Mouse (Mus musculus) right cerebral cortex, postnatal 14 days (tissue): Measurements from ENCODE around the gene Lsm7.

Experiments
- DNase-seq: peaks from one replicate; pipeline ENCODE4 v3.0.0; 2022

Gene Lsm7

DNA sequence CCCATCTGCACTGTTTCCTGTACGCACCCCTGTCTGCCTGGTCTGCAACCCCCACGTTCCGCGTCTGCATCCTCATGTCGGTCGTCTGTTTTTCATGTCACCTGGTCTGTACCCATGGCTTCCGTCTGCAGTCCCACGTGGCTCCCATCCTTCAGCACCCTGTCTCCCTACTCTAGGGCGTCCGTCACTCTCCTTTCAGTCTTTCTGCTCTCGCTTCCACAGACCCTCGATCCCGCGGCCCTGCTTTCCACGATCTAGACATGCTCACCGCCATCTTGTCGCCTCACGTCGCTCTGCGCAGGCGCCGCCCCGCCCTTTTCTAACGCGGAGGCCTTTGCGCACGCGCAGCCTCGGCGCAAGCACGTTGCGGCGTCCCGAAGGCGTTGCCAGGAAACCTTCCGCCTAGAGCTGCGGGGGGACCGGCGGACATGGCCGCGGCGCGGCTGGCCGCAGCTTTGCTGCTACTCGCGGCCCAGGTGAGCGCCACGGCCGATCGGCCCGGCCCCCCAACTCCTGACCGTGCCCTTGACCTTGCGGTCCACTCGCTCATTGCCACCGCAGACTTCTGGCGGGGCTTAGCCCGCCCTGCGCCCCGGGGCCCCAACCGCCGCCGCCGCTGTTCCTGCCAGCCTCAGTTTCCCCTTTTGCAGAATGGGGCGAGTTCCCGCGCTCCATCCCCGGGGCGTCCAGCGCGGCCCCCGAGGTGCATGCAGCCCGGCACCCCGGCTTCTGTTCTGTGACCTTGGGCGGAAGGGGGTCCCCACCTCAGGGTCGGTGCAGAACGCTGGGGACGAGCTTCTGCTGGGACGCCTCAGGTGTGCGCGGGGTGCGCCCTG is at the start of gene Lsm7, which contains the start of gene Sppl2b:
Gene Lsm7, minus strand, starts transcription at position 297 of the 836 bp plus-strand sequence.
Gene Sppl2b, plus strand, starts transcription at position 363 of the 836 bp plus-strand sequence.
- peak; percentile 96 for DNase-seq

DNA sequence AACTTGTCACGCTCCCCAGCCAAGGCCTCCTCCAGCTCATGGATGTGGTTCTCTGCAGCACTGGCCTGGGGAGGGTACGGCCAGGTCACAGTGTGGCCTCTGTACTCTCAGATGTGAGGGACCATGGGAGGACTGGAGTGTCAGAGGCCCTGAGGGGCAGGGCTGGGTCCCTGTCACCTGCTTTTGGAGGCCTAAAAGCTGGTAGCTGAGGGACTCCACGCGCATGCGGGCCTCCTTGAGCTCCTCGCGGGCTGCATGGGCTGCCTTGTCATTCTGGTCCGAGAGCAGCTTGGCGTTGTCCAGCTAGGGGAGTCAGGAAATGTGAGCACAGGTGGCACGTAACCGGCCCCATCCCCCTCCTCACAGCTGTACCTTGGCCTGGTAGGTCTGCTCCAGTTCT is 49.7 kb upstream of the Lsm7 start:
- no peak for DNase-seq

DNA sequence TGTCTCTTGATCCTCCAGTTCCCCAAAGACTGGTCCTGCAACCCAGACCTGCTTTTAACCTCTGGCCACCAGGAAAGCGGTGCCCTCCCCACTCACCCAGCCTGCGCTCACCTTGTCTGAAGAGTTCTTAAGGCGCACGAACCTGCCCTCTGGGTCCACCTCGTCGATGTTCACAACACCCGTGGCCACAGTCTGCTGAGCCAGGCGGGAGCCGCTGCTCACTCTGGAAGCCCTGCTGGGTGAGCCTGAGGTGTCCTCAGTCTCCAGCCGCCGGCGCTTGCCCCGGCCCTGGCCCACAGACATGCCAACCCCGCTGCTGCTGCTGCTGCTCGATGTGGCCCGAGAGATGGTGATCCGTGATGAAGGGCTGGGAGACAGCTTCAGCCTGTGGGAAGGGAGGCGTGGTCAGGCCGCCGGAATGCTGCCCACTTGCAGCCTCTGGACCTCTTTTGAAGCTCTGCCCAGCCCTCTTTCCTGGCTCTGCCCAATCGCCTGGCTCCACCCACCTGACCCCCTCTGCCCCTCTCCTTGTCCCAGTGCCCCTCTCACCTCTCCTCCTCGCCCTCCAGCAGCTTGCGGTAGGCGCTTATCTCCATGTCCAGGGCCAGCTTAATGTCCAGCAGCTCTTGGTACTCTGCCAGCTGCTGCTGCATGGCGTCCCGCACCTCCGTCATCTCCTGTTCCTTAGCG is 49.1 kb upstream of the Lsm7 start:
- no peak for DNase-seq

DNA sequence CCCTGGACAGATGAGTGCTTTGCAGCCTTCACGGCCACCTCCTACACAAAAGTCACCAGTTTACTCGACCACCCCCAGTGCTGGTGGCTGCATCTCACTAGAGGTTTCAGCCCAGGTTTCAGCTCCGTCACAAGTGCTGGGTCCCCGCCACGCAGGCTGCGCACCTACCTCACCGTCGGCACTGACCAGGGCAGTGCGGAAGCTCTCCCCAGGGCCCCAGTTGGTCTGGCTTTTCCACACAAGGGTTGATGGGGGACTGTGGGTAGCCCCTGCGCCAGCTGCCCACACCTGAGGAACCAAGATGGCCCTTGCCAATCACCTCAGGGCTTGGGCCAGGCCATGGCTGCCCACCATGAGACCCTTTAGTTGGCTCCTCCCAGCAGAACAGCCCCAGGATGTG is 48.3 kb upstream of the Lsm7 start:
- no peak for DNase-seq

DNA sequence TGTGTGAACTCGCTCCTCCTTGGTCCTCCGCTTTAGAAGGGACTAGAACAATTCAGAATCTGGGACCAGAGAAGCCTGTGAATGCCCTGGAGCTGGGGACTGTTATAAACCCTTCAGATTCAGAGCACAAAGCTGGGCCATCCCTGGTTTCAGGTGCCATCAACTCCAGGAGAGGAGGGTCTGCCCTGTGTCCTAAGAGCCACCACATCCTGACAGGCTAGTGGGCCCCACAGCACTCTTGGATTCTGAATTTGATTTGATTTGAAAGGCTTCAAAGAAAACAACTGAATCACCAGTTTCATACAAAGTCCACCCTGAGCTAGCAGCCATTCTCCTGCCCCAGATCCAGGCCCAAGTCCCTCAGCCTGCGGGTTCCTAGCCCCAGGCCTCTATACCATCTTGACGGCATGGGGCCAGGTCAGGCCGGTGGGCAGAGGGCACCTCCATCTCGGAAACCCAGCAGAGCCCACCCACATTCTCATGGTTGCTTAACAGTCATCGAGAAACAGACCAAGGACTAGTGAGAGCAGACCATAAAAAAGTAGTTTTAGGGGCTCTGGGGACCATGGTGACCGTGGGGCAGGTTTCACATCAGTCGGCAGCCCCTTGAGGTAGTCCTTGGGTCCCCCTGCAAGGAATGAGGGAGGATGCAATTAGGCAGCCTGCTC is 47.4 kb upstream of the Lsm7 start:
- DNase-seq = no peak

DNA sequence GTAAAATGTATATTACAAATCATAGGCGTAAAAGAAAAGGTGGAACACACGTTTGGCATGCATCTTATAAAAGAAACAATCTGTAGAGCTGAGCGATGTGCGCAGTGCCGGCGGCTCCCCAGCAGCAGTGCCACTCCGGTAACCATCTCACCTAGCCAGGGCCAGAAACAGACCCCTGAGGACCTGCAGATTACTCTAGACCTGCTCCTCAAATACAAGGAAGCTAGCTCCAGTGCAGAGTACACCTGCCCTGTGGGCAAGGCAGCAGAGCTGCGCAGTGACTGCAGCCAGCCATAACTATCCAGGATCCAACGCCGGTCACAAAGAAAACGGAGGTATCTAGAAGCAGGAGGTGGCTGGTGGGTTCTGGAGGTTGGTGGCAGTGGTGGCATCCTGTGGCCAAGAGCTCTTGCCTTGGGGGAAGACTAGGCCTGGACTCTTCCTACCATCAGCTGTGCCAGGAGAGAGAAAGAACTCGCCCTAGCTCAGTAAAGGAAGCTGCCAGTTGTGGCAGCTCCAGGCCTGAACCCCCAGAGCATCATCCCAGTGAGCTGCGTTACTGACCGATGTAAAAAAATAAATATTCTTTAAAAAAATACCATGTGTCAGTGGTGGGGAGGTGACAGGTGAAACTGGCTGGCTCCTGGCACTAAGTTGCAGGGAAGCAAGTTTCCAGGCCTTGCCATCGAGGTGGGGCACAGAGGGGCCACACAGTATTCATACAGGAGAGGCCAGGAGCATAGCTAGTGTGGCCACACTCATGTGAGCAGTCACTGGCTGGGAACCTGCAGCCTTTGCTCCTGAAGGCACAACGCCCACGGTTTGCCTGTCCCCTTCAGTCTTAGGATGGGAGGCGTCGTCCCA is 46.6 kb upstream of the Lsm7 start:
- DNase-seq = no peak

DNA sequence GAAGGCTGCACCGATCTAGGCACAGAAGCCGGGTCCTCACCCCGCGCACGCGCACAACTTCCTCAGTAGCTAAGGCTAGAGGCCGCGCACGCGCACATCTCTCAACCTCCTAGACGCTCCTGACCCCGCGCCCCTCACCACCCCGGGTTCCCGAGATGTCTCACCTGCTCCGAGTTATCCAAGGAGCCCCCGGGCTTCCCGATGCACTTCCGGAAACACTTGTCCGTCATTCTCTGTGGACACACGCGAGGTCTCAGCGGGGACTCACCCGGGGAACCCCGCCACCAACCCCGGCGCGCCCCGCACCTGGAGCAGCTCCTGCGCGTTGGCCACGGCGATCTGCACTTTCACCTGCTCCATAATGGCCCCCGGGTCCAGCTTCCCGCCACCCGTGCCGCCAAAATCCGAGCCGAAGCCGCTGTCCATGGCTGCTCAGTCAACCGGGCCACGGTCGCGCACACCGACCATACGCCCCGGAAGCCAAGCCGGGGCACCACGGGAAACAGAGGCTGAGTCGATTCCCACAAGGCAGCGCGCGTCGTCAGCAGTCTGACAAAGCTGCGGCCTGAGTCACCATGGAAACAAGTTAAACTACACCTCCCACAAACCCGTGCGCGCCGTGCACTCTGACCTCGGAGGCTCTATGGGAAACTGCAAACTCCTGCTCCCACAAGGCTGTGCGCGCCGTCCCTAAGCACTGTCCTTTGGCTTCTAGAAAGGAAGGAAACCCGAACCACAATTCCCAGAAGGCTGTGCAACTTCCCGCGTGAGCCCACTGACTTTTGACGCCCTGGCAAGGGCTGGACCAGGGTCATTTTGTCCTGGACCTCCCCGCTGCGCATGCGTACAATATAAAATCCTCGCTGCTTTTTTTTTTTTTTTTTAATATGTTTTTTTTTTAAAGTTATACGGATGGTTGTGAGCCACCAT is 45.6 kb upstream of the Lsm7 start, which contains the start of gene Timm13:
Gene Timm13, minus strand, starts transcription at position 652 of the 930 bp plus-strand sequence.
- peak; percentile 98 for DNase-seq

DNA sequence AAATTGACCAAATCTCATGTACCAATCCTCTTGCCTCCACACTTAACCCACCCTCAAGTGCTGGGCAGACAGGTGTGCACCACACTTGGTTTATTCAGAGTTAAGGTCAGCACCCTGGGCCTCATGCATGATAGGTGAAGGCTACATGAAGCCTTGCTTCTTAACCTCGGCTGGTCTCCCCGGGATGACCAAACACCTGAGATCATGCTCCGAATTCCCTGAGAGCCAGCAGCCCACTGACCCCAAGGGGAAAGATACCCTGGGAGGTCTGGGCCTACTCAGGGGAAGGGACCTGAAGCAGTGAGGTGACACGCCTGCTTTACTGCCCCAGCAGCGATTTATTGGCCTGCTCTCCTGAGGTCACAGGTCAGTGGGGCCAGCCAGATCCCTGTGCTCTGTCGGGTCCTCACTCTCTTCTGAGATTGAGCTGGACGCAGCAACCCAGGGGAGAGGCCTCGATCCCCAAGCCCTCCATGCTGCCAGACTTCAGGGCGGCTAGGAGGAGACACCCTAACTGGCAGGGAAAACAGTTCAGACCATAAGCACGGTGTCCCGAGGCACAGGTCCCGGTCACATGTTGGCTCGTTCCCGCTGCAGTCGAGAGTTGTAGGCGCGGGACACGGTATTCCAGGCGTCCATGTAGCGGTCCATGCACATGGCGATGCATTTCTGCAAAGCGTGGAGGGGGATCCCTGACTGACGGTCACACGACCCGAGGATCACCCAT is 44.7 kb upstream of the Lsm7 start:
- DNase-seq = no peak

DNA sequence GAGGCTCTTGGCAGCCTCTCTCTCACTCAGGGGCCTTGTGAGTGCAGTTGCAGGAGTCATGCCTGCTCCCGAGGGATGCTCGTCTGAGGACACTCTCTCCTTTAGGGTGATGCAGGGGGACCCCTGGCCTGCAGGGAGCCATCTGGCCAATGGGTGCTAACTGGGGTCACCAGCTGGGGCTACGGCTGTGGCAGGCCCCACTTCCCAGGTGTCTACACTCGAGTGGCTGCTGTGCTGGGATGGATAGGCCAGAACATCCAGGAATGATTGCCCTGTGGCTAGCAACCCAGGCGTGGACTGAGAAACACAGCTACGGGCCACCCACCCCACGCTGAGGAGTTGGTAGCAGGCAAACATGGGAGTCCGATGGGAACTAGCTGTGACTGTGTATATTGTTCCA is 44.1 kb upstream of the Lsm7 start:
- no peak for DNase-seq

DNA sequence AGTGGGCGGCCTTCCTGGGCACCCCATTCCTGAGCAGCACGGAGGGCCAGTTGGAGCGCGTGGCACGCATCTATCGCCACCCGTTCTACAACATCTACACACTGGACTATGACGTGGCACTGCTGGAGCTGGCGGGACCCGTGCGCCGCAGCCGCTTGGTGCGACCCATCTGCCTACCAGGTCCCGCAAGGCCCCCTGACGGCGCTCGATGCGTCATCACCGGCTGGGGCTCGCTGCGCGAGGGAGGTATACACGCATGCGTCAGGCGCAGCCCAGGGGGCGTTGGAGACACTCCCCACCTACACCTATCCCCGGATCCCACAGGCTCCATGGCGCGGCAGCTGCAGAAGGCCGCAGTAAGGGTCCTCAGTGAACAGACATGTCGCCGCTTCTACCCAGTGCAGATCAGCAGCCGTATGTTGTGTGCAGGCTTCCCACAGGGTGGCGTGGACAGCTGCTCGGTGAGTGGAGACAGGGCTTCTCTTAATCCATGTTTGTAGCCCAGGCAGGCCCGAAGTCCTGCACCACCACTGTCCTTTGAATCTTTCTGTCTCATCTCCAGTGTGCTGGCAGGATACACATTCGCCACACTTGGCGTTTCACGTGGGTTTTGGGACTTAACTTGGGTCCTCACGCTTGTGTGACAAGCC is 43.0 kb upstream of the Lsm7 start:
- DNase-seq = peak; percentile 68

DNA sequence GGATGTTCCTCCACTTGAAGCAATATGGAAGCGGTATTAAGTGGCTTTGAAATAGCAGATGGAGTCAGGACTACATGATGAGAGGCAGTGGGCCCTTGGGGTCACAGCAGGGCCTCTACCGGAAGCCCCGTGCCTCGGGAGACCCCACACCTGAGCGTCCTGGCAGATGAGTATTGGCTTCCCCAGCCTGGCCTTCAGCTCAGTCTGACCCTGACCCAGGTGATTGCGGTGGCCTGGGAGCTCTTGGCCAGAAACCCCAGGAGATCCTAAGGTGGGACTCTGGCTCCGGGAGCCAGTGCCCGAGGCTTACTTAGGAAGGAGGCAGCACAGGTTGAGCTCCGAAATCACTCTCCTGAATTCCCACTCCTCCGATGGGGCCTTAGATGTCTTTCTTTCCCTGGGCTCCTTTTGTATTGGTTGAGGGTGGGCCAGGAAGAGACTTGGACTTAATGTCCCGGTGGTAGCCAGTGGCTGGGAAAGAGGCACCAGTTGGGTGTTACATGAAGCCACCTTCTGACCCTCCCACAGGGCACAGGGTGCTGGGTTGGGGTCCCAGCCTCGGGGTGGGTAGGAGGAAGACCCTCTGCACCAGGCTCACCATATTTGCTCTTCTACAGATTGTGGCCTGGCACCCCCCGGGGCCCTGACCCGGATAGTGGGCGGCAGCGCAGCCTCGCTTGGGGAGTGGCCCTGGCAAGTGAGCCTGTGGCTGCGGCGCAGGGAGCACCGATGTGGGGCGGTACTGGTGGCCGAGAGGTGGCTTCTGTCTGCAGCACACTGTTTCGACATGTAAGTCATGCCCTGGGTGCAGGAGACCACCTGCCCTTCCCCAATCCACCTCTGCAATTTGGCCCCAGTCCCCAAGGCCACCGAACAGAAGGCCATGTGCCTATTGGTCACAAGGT is 41.8 kb upstream of the Lsm7 start:
- DNase-seq = no peak

DNA sequence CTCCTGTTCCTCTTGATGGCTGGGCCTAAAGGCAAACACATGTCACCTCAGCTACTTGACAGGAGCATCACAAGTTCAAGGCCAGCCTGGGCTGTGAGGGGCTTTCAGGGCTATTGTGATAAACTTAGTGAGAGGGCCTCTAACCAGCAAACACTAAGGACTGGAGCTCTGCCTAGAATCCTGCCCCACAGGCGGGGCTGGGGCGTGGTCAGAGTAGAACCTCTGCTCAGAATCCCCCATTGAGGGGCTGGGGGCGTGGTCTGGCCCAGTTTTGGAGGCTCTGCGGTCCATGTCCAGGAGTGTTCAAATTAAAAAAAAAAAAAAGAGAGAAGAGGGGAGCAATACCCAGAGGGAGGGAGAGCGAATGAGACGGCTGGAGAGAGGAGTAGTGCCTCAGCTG is 40.7 kb upstream of the Lsm7 start:
- no peak for DNase-seq

DNA sequence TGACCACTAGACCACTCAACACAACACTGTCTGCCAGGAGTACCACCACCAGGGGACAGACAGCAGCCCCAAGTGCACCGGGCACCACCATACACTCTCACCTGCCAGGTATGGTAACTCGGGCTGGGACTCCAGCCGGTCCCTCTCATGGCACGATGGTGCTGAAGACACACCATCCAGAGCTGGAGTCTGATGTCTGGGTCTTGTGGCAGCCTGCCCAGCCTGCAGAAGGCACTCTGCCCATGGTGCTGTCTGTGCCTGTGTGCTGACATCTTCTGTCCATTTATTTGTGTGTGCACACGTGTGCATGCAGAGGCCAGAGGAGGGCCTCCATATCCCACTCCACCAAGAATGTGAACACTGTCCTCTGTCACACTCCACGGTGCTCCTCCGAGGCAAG is 40.1 kb upstream of the Lsm7 start:
- no peak for DNase-seq

DNA sequence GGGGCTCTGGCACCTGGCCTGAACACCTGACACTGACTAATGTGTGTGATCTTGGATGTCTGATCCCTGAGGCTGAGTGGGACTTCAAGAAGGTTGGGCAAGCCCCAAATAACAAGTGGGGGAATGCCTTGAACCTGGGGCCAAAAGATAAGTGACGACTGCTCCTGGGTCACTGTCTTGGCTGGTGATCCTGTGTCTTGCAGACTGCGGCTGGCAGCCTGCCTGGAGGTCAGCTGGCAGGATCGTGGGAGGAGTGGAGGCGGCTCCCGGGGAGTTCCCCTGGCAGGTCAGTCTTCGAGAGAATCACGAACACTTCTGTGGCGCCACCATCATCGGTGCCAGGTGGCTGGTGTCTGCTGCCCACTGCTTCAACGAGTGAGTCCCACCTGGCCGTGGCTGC is 32.2 kb upstream of the Lsm7 start:
- no peak for DNase-seq

DNA sequence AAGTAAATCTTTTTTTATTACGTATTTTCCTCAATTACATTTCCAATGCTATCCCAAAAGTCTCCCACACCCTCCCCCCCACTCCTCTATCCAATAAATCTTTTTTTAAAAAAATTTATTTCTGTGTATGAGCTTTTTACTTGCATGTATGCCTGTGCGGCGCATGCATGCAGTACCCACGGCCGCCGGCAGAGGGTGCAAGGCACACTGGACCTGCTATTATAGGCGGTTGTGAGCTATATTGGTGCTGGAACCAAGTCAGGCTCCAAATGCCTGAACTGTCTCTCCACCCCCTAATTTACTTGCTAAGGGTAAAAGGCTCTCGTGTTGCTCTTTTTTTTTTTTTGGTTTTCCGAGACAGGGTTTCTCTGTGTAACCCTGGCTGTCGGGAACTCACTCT is 26.3 kb upstream of the Lsm7 start:
- DNase-seq = peak; percentile 74

DNA sequence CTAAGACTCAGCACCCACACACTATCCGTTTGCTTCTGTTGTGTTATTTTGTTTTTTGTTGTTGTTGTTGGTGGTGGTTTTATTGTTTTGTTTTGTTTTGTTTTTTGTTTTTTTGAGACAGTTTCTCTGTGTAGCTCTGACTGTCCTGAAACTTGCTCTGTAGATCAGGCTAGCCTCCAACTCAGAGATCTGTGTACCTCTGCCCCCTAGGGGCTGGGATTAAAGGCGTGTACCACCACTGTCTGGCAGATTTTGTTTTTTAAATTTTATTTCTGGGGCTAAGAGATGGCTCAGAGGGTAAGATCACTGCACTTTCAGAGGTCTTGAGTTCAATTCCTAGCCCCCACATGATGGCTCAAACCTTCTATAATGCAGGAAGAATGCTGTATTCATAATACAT is 25.9 kb upstream of the Lsm7 start:
- DNase-seq = no peak

DNA sequence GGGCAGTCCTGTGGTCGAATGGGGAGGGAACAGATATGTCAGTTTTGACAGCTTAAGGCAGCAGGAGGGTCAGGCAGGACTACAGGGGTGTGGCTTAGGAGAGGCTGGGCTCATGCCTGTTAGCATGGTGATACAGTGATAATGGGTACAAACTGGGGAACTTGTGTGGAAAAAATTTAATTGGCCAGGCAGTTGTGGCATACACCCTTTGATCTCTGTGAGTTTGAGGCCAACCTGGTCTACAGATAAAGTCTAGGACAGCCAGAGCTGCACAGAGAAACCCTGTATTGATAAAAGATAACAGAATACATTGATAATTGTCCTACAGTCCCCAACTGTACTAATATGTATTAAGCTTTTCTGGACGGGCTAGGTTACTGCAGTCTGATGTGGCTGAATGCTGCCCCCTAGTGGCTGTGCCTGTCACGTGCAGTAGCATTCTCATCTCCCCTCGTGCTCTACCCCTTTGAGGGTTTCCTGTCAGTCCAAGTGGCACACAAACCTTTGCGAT is 25.2 kb upstream of the Lsm7 start:
- peak; percentile 67 for DNase-seq

DNA sequence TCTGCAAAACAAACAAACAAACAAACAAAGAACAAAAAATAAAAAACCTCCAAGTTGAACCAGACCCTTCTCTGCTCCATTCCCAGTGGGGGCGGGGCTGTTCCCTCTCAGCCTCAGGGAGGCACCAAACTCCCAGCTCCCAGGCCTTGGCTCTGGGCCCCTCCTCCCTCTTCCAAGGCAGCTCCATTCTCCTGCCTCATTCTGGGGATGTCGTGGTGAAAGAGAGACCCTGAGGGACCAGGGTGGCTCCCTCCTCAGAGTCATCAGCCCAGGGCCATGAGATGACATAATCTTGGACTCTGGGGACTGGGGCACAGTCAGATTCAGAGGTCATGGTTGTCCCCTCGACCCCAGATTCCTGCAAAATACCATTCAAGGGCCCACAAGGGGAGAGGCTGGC is 21.6 kb upstream of the Lsm7 start:
- DNase-seq = no peak

DNA sequence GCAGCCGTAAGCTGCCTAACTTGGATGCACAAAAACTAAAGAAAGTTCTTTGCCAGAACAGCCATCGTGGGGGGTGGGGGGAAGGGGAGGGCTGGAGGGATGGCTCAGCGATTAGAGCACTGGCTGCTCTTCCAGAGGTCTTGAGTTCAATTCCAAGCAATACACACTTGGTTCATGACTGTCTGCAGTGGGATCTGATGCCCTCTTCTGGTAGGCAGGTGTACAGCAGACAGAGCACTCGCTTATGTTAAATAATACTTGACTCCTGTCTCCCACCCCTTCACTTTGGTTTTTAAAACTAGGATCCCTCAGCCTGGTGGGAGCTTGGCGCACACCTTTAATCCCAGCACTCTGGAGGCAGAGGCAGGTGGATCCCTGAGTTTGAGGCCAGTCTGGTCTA is 21.0 kb upstream of the Lsm7 start:
- DNase-seq = peak; percentile 53
